In the genomic region with DNA sequence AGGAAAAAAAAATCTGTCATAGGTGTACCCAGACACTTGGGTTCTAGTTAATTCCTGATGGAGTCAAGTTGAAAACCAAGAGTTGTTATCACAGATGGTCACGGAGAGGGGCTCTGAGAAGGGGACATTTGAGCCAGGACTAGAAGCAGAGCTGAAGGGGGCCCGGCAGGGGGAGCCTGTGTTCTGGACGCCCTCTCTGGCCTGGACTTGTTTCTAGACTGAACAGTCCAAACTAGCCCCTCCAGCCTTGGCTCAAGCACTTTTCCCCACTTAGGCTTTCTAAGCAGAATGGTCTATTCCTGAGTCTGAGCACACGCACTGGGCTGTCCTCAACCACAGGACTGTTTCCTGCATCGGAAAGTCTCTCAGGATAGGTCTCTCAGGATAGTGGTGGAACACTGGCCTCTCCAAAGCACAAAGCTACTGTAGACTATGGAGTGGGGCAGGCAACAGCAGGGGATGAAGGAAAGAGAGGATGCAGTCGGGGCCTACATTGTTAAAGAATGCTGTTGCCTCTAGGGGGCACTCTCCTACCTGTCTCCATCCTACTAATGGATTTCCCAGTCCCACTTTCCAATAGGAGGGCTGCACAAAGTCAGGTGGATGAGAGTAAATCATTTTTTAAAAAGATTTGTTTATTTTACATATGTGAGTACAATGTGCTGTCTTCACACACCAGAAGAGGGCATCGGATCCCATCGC, we compare ENCODE assay signal across 10 mouse cellular contexts. TPM values are rescaled to one million over a fixed set of nuclear protein-coding genes. Genes with fewer than 3 reads are reported as not detected.
DNase-seq lines count a peak whose midpoint lies in the region; ATAC-seq and TF ChIP-seq lines count a peak whose summit lies in the region.
"Had no signal": no experiment of that assay in that cellular context is flagged by ENCODE, and none has a peak within 500 bp of the region (broad histone marks: within the 10 kb centered on the region; RNA-seq: fewer than 3 reads in every experiment).

No protein-coding gene starts in this region.

- TF ChIP-seq EP300 in heart, postnatal 0 days (IDR thresholded peaks at IDR 0.05; ENCODE audit: low read depth), result no peak

- TF ChIP-seq CTCF in heart, postnatal 0 days (IDR thresholded peaks at IDR 0.05; ENCODE audit: low read depth), result peak; percentile 41
- TF ChIP-seq CTCF in midbrain, postnatal 0 days (IDR thresholded peaks at IDR 0.05), result peak; percentile 40

- ATAC-seq in heart, postnatal 0 days (ENCODE audit: insufficient read depth, low read depth), result no peak
- ATAC-seq in midbrain, postnatal 0 days (ENCODE audit: low FRiP score), result no peak
- ATAC-seq in midbrain, embryonic 15.5 days (replicated peaks), result no peak
- ATAC-seq in hindbrain, embryonic 13.5 days (ENCODE audit: low FRiP score), result no peak

- WGBS in heart, postnatal 0 days, result 53% methylated on average over 8 of the region's 8 CpGs
- WGBS in heart, embryonic 10.5 days, result 50% methylated on average over 8 of the region's 8 CpGs
- 53% methylated on average over 8 of the region's 8 CpGs for WGBS in midbrain, postnatal 0 days
- 49% methylated on average over 8 of the region's 8 CpGs for WGBS in midbrain, embryonic 15.5 days
- 54% methylated on average over 8 of the region's 8 CpGs for WGBS in hindbrain, embryonic 13.5 days

- H3K9me3 ChIP-seq in heart, postnatal 0 days (replicated peaks; ENCODE audit: control insufficient read depth, low read length), result no peaks in the 10 kb centered on the region
- H3K9me3 ChIP-seq in heart, embryonic 10.5 days, result no peaks in the 10 kb centered on the region
- H3K9me3 ChIP-seq in midbrain, postnatal 0 days (ENCODE audit: low read length), result no peaks in the 10 kb centered on the region
- H3K9me3 ChIP-seq in midbrain, embryonic 15.5 days, result no peaks in the 10 kb centered on the region
- H3K9me3 ChIP-seq in hindbrain, embryonic 13.5 days, result no peaks in the 10 kb centered on the region
- H3K9me3 ChIP-seq: neural tube, embryonic 12.5 days had no signal

- H3K4me1 ChIP-seq in heart, postnatal 0 days (ENCODE audit: control insufficient read depth, insufficient read depth), result no peaks in the 10 kb centered on the region
- H3K4me1 ChIP-seq in heart, embryonic 10.5 days, result peaks cover 23% of the 10 kb centered on the region
- no peaks in the 10 kb centered on the region for H3K4me1 ChIP-seq in midbrain, postnatal 0 days (ENCODE audit: insufficient read depth, low read length)
- H3K4me1 ChIP-seq in midbrain, embryonic 15.5 days, result peaks cover 3% of the 10 kb centered on the region; the same call in 1 of the 2 replicates
- H3K4me1 ChIP-seq in hindbrain, embryonic 13.5 days (replicated peaks), result peaks cover 4% of the 10 kb centered on the region; the same call in 1 of the 2 replicates

- no peaks in the 10 kb centered on the region for H3K27me3 ChIP-seq in heart, postnatal 0 days (ENCODE audit: control insufficient read depth, insufficient read depth, low read length)
- no peaks in the 10 kb centered on the region for H3K27me3 ChIP-seq in heart, embryonic 10.5 days (ENCODE audit: insufficient read depth, poor library complexity, severe bottlenecking)
- H3K27me3 ChIP-seq in midbrain, postnatal 0 days (ENCODE audit: insufficient read depth, low read length), result no peaks in the 10 kb centered on the region
- H3K27me3 ChIP-seq in midbrain, embryonic 15.5 days (replicated peaks), result no peaks in the 10 kb centered on the region; the same call in 1 of the 2 replicates
- H3K27me3 ChIP-seq in splenic B cell, adult 2 months (ENCODE audit: control insufficient read depth, insufficient read depth, low read length, poor library complexity, severe bottlenecking), result no peaks in the 10 kb centered on the region
- H3K27me3 ChIP-seq in hindbrain, embryonic 13.5 days, result peaks cover 8% of the 10 kb centered on the region

- H3K4me2 ChIP-seq in heart, postnatal 0 days (ENCODE audit: low read depth, low read length), result no peak overlapping the region
- H3K4me2 ChIP-seq in midbrain, postnatal 0 days (ENCODE audit: low read depth, low read length, poor library complexity, severe bottlenecking), result no peak overlapping the region
- H3K4me2 ChIP-seq in midbrain, embryonic 15.5 days, result no peak overlapping the region
- no peak overlapping the region for H3K4me2 ChIP-seq in hindbrain, embryonic 13.5 days
- H3K4me2 ChIP-seq: neural tube, embryonic 12.5 days had no signal

- H3K4me3 ChIP-seq in heart, postnatal 0 days (ENCODE audit: low read depth, low read length), result no peak overlapping the region
- H3K4me3 ChIP-seq in heart, embryonic 10.5 days, result no peak overlapping the region
- H3K4me3 ChIP-seq in midbrain, postnatal 0 days (ENCODE audit: low read depth, low read length), result no peak overlapping the region
- H3K4me3 ChIP-seq in midbrain, embryonic 15.5 days, result no peak overlapping the region
- H3K4me3 ChIP-seq in hindbrain, embryonic 13.5 days, result no peak overlapping the region
- H3K4me3 ChIP-seq: neural tube, embryonic 12.5 days had no signal

- no peak overlapping the region for H3K27ac ChIP-seq in heart, postnatal 0 days (ENCODE audit: low read depth)
- H3K27ac ChIP-seq in heart, embryonic 10.5 days, result no peak overlapping the region
- no peak overlapping the region for H3K27ac ChIP-seq in midbrain, postnatal 0 days (ENCODE audit: low read depth, low read length)
- no peak overlapping the region for H3K27ac ChIP-seq in midbrain, embryonic 15.5 days
- H3K27ac ChIP-seq in hindbrain, embryonic 13.5 days, result no peak overlapping the region
- H3K27ac ChIP-seq: neural tube, embryonic 12.5 days had no signal

- no peaks in the 10 kb centered on the region for H3K36me3 ChIP-seq in heart, postnatal 0 days (replicated peaks; ENCODE audit: control insufficient read depth, insufficient read depth, low read length)
- no peaks in the 10 kb centered on the region for H3K36me3 ChIP-seq in heart, embryonic 10.5 days
- no peaks in the 10 kb centered on the region for H3K36me3 ChIP-seq in midbrain, postnatal 0 days (ENCODE audit: insufficient read depth, low read length)
- no peaks in the 10 kb centered on the region for H3K36me3 ChIP-seq in midbrain, embryonic 15.5 days (replicated peaks)
- H3K36me3 ChIP-seq in splenic B cell, adult 2 months (ENCODE audit: control insufficient read depth, insufficient read depth, low read length, poor library complexity, severe bottlenecking), result no peaks in the 10 kb centered on the region
- H3K36me3 ChIP-seq in hindbrain, embryonic 13.5 days, result no peaks in the 10 kb centered on the region
- H3K36me3 ChIP-seq: neural tube, embryonic 12.5 days had no signal

- DNase-seq in heart, postnatal 0 days (ENCODE audit: low spot score), result peak; percentile 11
- DNase-seq in heart, embryonic 10.5 days (ENCODE audit: low spot score), result no peak
- no peak for DNase-seq in midbrain, postnatal 0 days (ENCODE audit: low spot score)
- DNase-seq in embryo, embryonic 11 days, result peak; percentile 57
- peak; percentile 34 for DNase-seq in splenic B cell, adult 2 months (ENCODE audit: low read depth, low spot score)
- DNase-seq in gastrocnemius, postnatal 25 days, result no peak
- DNase-seq: cerebellum, adult 18-20 months had no signal

- no peak overlapping the region for H3K9ac ChIP-seq in heart, postnatal 0 days (replicated peaks; ENCODE audit: low read depth, low read length)
- no peak overlapping the region for H3K9ac ChIP-seq in midbrain, postnatal 0 days (replicated peaks; ENCODE audit: low read length, poor library complexity, severe bottlenecking)
- no peak overlapping the region for H3K9ac ChIP-seq in midbrain, embryonic 15.5 days
- H3K9ac ChIP-seq in hindbrain, embryonic 13.5 days, result no peak overlapping the region
- H3K9ac ChIP-seq: neural tube, embryonic 12.5 days had no signal

RNA-seq across cellular contexts. Expression of gene Pif1, which starts 16.6 kb away (rescaled TPM):
- total RNA-seq in heart, postnatal 0 days (2014; rRNA removed; ENCODE audit: low replicate concordance), result 7.1 and 32.7 TPM in 2 replicates
- polyA plus RNA-seq in heart, postnatal 0 days (2015; fragmentation: Nextera tagmentation; extraction: Ambion mirVana), result 2.5 and 2.6 TPM in 2 replicates
- 16.7 and 17.7 TPM in 2 replicates for polyA plus RNA-seq in heart, embryonic 10.5 days (2016; fragmentation: Nextera tagmentation; extraction: Ambion mirVana)
- total RNA-seq in midbrain, postnatal 0 days (2014; rRNA removed), result 0.99 and 2.2 TPM in 2 replicates
- polyA plus RNA-seq in midbrain, postnatal 0 days (2015; fragmentation: Nextera tagmentation; extraction: Ambion mirVana), result 0.33 and 0.77 TPM in 2 replicates
- polyA plus RNA-seq in midbrain, embryonic 15.5 days (2015; fragmentation: Nextera tagmentation; extraction: Ambion mirVana), result 2.3 and 2.7 TPM in 2 replicates
- polyA plus RNA-seq in hindbrain, embryonic 13.5 days (2015; fragmentation: Nextera tagmentation; extraction: Ambion mirVana), result 3.8 and 4.4 TPM in 2 replicates
- not detected for total RNA-seq in gastrocnemius, postnatal 25 days (2021)

RNA-seq across cellular contexts. Expression of gene Plekho2, which starts 23.7 kb away (rescaled TPM):
- total RNA-seq in heart, postnatal 0 days (2014; rRNA removed; ENCODE audit: low replicate concordance), result 12.8 and 21.0 TPM in 2 replicates
- 7.6 and 8.3 TPM in 2 replicates for polyA plus RNA-seq in heart, postnatal 0 days (2015; fragmentation: Nextera tagmentation; extraction: Ambion mirVana)
- 12.8 and 14.2 TPM in 2 replicates for polyA plus RNA-seq in heart, embryonic 10.5 days (2016; fragmentation: Nextera tagmentation; extraction: Ambion mirVana)
- 7.5 and 9.0 TPM in 2 replicates for total RNA-seq in midbrain, postnatal 0 days (2014; rRNA removed)
- 3.1 and 3.8 TPM in 2 replicates for polyA plus RNA-seq in midbrain, postnatal 0 days (2015; fragmentation: Nextera tagmentation; extraction: Ambion mirVana)
- 4.5 and 5.0 TPM in 2 replicates for polyA plus RNA-seq in midbrain, embryonic 15.5 days (2015; fragmentation: Nextera tagmentation; extraction: Ambion mirVana)
- 5.8 and 7.6 TPM in 2 replicates for polyA plus RNA-seq in hindbrain, embryonic 13.5 days (2015; fragmentation: Nextera tagmentation; extraction: Ambion mirVana)
- 1 to 10 TPM; 4.7 to 6.3 TPM for total RNA-seq in gastrocnemius, postnatal 25 days (2021)

RNA-seq across cellular contexts. Expression of gene Rbpms2, which starts 25.9 kb away (rescaled TPM):
- total RNA-seq in heart, postnatal 0 days (2014; rRNA removed; ENCODE audit: low replicate concordance), result 94.5 and 121 TPM in 2 replicates
- polyA plus RNA-seq in heart, postnatal 0 days (2015; fragmentation: Nextera tagmentation; extraction: Ambion mirVana), result 108 and 117 TPM in 2 replicates
- 117 and 179 TPM in 2 replicates for polyA plus RNA-seq in heart, embryonic 10.5 days (2016; fragmentation: Nextera tagmentation; extraction: Ambion mirVana)
- total RNA-seq in midbrain, postnatal 0 days (2014; rRNA removed), result 3.1 and 5.8 TPM in 2 replicates
- 3.4 and 3.7 TPM in 2 replicates for polyA plus RNA-seq in midbrain, postnatal 0 days (2015; fragmentation: Nextera tagmentation; extraction: Ambion mirVana)
- 3.6 and 3.8 TPM in 2 replicates for polyA plus RNA-seq in midbrain, embryonic 15.5 days (2015; fragmentation: Nextera tagmentation; extraction: Ambion mirVana)
- 5.0 and 5.4 TPM in 2 replicates for polyA plus RNA-seq in hindbrain, embryonic 13.5 days (2015; fragmentation: Nextera tagmentation; extraction: Ambion mirVana)
- total RNA-seq in gastrocnemius, postnatal 25 days (2021), result 1 to 10 TPM; 1.4 to 2.8 TPM

Comparison
In these comparisons a context has a peak if more than half of its experiments do, and no peak if none do; other contexts are left out.
1. DNase-seq: peak in heart, postnatal 0 days (single experiment), embryo, embryonic 11 days (single experiment) and splenic B cell, adult 2 months (single experiment); none in heart, embryonic 10.5 days (single experiment), midbrain, postnatal 0 days (single experiment) and gastrocnemius, postnatal 25 days (single experiment).
2. RNA of gene Rbpms2, which starts 25.9 kb away (polyA plus RNA-seq): 108 to 117 TPM in heart, postnatal 0 days and 117 to 179 TPM in heart, embryonic 10.5 days; 5.0 to 5.4 TPM in hindbrain, embryonic 13.5 days, 3.6 to 3.8 TPM in midbrain, embryonic 15.5 days and 3.4 to 3.7 TPM in midbrain, postnatal 0 days; every median in the first group is over 10 times any median in the second.